Mouse (Mus musculus) ES-E14 (cell line): ENCODE results near the gene Chd3.

Source experiments
- CHD2 ChIP-seq: IDR thresholded peaks from 2 replicates; pipeline ENCODE4 v1.6.1; 2014; ENCODE audit warnings: mild to moderate bottlenecking, low read depth, low read length, inconsistent platforms
- HCFC1 ChIP-seq: IDR thresholded peaks from 2 replicates; pipeline ENCODE4 v1.6.1; 2012; ENCODE audit warnings: low read length, inconsistent platforms, borderline replicate concordance; ENCODE audit not compliant: insufficient read depth
- ZC3H11A ChIP-seq: IDR thresholded peaks from 2 replicates; pipeline ENCODE4 v1.6.1; 2012; ENCODE audit warnings: low read depth, mild to moderate bottlenecking, inconsistent platforms, low read length, borderline replicate concordance
- ZNF384 ChIP-seq: IDR thresholded peaks from 2 replicates; pipeline ENCODE4 v1.6.1; 2012; ENCODE audit warnings: low read depth, low read length, inconsistent platforms

DNA sequence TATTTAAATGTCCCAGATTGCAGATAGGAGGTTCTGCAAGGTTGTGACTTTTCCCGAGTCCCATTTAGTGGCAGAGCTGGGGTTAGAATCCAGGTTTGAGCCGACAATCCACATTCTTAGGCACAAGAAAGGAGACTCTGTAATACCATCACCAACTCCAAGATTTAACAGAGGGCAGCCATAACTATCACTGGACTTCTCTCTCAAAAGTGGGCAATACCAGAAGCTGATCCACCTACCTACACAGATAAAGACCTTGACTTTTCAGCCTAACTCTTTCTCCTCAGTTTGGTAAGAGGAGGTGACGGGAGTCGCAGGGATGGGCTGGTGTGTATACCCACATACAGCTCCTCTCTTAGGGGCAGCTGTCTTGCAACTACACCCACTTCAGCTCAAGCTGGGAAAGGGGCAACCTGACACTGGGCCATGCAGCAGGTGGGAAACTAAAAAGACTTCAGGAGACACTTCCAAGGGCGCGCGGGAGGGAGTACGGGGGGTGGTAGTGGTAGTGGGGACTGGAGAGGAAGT, 47.8 kb upstream of the Chd3 start:
- TF ChIP-seq ZNF384 (no peak), CHD2 (no peak), ZC3H11A (no peak), HCFC1 (no peak)
